Mouse (Mus musculus): ENCODE results near the gene Dlgap1. TPM values are rescaled to one million over a fixed set of nuclear protein-coding genes. Genes with fewer than 3 reads are reported as not detected.
A peak's percentile ranks its signal among the peaks of the same experiment; 100 is the strongest.

Dlgap1 gene
- total and polyA plus RNA-seq, 3 experiments: 27.5 to 106 (median 44.8) TPM

GRCm38 (mm10) chr17:70845543-70845942, 876.7 kb downstream of the Dlgap1 start:
- no peak for DNase-seq

GRCm38 (mm10) chr17:70846111-70846644, 877.3 kb downstream of the Dlgap1 start:
- DNase-seq: peak; percentile 54

GRCm38 (mm10) chr17:70847086-70847485, 878.2 kb downstream of the Dlgap1 start:
- peak; percentile 45 for DNase-seq

- peak; percentile 44 for DNase-seq
Measured at GRCm38 (mm10) chr17:70847751-70848510, 879.1 kb downstream of the Dlgap1 start.

GRCm38 (mm10) chr17:70848511-70849398, 879.9 kb downstream of the Dlgap1 start:
- peak; percentile 79 for DNase-seq

- DNase-seq: peak; percentile 96
Measured at GRCm38 (mm10) chr17:70849399-70850232, 880.7 kb downstream of the Dlgap1 start.

GRCm38 (mm10) chr17:70850233-70850995, 881.5 kb downstream of the Dlgap1 start:
- DNase-seq: peak; percentile 82

GRCm38 (mm10) chr17:70850996-70851991, 882.4 kb downstream of the Dlgap1 start:
- DNase-seq: peak; percentile 94

GRCm38 (mm10) chr17:70852011-70852685, 883.3 kb downstream of the Dlgap1 start:
- DNase-seq: peak; percentile 79

- peak; percentile 96 for DNase-seq
Measured at GRCm38 (mm10) chr17:70852686-70853386, 884.0 kb downstream of the Dlgap1 start.

- peak; percentile 79 for DNase-seq
Measured at GRCm38 (mm10) chr17:70853436-70853905, 884.6 kb downstream of the Dlgap1 start, which contains the start of gene Tgif1. Gene Tgif1 (minus strand): TSS chr17:70853546.

GRCm38 (mm10) chr17:70854021-70854420, 885.1 kb downstream of the Dlgap1 start:
- DNase-seq: peak; percentile 39

GRCm38 (mm10) chr17:70856871-70857415, 888.1 kb downstream of the Dlgap1 start:
- DNase-seq: no peak

GRCm38 (mm10) chr17:70858814-70859213, 889.9 kb downstream of the Dlgap1 start:
- DNase-seq: no peak

GRCm38 (mm10) chr17:70864117-70864516, 895.2 kb downstream of the Dlgap1 start:
- no peak for DNase-seq

GRCm38 (mm10) chr17:70864645-70865044, 895.8 kb downstream of the Dlgap1 start:
- no peak for DNase-seq

- DNase-seq: no peak
Measured at GRCm38 (mm10) chr17:70865060-70865604, 896.3 kb downstream of the Dlgap1 start.

All from adrenal gland, adult 2 months (tissue).